Mouse (Mus musculus): ENCODE measurements around the gene Atf7ip2.

- TF ChIP-seq GATA1 (IDR thresholded peaks at IDR 0.05; ENCODE audit: borderline replicate concordance, low read length) (no peak), FLI1 (IDR thresholded peaks at IDR 0.05; ENCODE audit: low read length) (no peak)
These were observed 21.2 kb upstream of the Atf7ip2 start for GRCm38 (mm10) chr16:10171276-10171675.

Measured in megakaryocyte, embryonic 14.5 days (primary cell).